Mouse (Mus musculus) ES-E14 (cell line): Measurements from ENCODE around the gene Rubcn.

ENCODE experiments used
- CHD2 ChIP-seq: IDR thresholded peaks from 2 replicates; pipeline ENCODE4 v1.6.1; 2014; ENCODE audit warnings: mild to moderate bottlenecking, low read depth, low read length, inconsistent platforms
- MAFK ChIP-seq: IDR thresholded peaks from 2 replicates; pipeline ENCODE4 v1.6.1; 2014; ENCODE audit warnings: mild to moderate bottlenecking, low read depth, low read length, inconsistent platforms; ENCODE audit not compliant: insufficient read depth
- ZC3H11A ChIP-seq: IDR thresholded peaks from 2 replicates; pipeline ENCODE4 v1.6.1; 2012; ENCODE audit warnings: low read depth, mild to moderate bottlenecking, inconsistent platforms, low read length, borderline replicate concordance
- ZNF384 ChIP-seq: IDR thresholded peaks from 2 replicates; pipeline ENCODE4 v1.6.1; 2012; ENCODE audit warnings: low read depth, low read length, inconsistent platforms

DNA sequence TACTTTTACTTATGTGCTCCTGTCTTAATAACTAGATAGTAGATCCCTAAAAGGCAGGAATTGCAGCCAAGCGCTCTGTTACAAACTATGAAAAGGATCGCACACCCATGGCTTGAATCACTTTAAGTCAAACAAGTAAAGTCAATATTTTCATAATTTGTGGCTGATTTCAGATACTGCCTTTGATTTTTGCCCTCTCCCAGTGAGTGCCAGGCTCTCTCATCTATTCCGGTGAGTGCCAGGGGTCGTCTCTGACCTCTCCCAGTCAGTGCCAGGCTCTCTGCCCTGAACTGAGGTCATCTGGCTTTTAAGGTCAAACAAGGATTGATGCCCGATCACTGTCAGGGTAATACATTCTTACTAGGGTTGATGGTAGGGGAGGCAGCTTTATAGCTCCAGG, 59.1 kb downstream of the Rubcn start:
- TF ChIP-seq ZC3H11A (no peak), MAFK (no peak), CHD2 (no peak), ZNF384 (no peak)
